7 mouse cellular contexts compared by ENCODE assay signal in the genomic region with DNA sequence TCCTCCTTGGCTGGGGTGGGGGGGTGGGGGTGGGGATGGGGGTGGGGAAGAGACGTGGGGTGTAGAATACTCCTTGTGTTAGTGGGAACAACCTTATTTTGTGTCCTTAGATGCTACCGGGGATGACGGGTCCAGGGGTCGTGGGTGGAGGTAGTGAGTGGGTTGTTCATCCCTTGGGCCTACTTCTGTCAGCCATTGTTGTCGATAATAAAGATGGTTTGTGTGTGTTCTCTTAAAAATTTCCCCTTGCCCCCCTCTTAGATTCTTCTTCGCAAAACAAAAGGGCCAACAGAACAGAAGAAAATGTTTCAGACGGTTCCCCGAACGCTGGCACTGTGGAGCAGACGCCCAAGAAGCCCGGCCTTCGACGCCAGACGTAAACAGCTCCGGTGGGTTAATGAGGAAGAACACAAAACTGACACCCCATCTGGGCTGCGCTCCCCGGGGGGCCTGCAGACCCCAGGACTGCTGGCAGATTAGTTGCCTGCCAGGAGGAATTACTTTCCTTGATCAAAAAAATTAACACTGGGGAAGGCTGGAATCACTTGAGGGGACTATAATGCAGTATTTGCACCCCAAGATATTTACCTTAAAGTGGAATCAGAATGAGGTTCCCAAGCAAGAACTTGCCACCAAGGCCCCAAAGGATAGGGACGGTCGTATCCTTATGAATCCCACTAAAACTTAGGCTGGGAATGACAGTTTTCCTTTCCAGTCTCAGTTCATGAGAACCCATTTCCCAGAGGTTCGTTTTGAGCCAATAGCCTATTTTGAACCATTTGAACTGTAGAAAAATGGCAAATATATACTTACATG. TPM values are rescaled to one million over a fixed set of nuclear protein-coding genes. Genes with fewer than 3 reads are reported as not detected.
A peak's percentile ranks its signal among the peaks of the same experiment; 100 is the strongest.
DNase-seq lines count a peak whose midpoint lies in the region; ATAC-seq and TF ChIP-seq lines count a peak whose summit lies in the region.

No protein-coding gene starts in this region.

- H3K4me2 ChIP-seq in lung, embryonic 15.5 days: peak overlapping the region; percentile 90
- peak overlapping the region; percentile 83 for H3K4me2 ChIP-seq in forebrain, embryonic 15.5 days (replicated peaks)
- peak overlapping the region; percentile 100 for H3K4me2 ChIP-seq in liver, embryonic 13.5 days

- 9% methylated on average over 20 of the region's 20 CpGs for WGBS in lung, embryonic 15.5 days
- WGBS in forebrain, embryonic 15.5 days: 3% methylated on average over 20 of the region's 20 CpGs
- 15% methylated on average over 20 of the region's 20 CpGs for WGBS in liver, embryonic 13.5 days (ENCODE audit: insufficient replicate concordance)

- peak overlapping the region; percentile 90 for H3K9ac ChIP-seq in lung, embryonic 15.5 days
- peak overlapping the region; percentile 86 for H3K9ac ChIP-seq in forebrain, embryonic 15.5 days (replicated peaks)
- peak overlapping the region; percentile 97 for H3K9ac ChIP-seq in liver, embryonic 13.5 days

- peak overlapping the region; percentile 82 for H3K4me3 ChIP-seq in lung, embryonic 15.5 days
- H3K4me3 ChIP-seq in forebrain, embryonic 15.5 days: peak overlapping the region; percentile 90
- H3K4me3 ChIP-seq in liver, embryonic 13.5 days (replicated peaks): peak overlapping the region; percentile 94

- H3K36me3 ChIP-seq in lung, embryonic 15.5 days: no peaks in the 10 kb centered on the region
- H3K36me3 ChIP-seq in forebrain, embryonic 15.5 days: no peaks in the 10 kb centered on the region
- H3K36me3 ChIP-seq in liver, embryonic 13.5 days: peaks cover 16% of the 10 kb centered on the region

- no peak for TF ChIP-seq POLR2A in brain, embryonic 14.5 days (IDR thresholded peaks at IDR 0.05; ENCODE audit: borderline replicate concordance, extremely low read depth, insufficient read depth, insufficient read length, poor library complexity, severe bottlenecking)

- ATAC-seq in lung, embryonic 15.5 days (ENCODE audit: borderline replicate concordance, extremely low read depth, low FRiP score, low TSS enrichment): no peak
- no peak for ATAC-seq in forebrain, embryonic 15.5 days (replicated peaks)
- ATAC-seq in liver, embryonic 13.5 days (ENCODE audit: low read depth): no peak

- DNase-seq in lung, postnatal 10 days: no peak
- peak; percentile 70 for DNase-seq in brain, embryonic 14.5 days (ENCODE audit: low read depth)
- no peak for DNase-seq in liver, embryonic 13.5 days
- DNase-seq in thymus, postnatal 4 days: peak; percentile 65
- DNase-seq in urinary bladder, postnatal 14 days (ENCODE audit: low spot score): no peak

- no peak for TF ChIP-seq CTCF in brain, embryonic 14.5 days (IDR thresholded peaks at IDR 0.05; ENCODE audit: borderline replicate concordance, extremely low read depth, insufficient read depth, insufficient read length)

- H3K27me3 ChIP-seq in lung, embryonic 15.5 days: no peaks in the 10 kb centered on the region
- H3K27me3 ChIP-seq in forebrain, embryonic 15.5 days: no peaks in the 10 kb centered on the region
- peaks cover 6% of the 10 kb centered on the region; the same call in 1 of the 2 replicates for H3K27me3 ChIP-seq in liver, embryonic 13.5 days

- H3K4me1 ChIP-seq in lung, embryonic 15.5 days: peaks cover 39% of the 10 kb centered on the region
- peaks cover 48% of the 10 kb centered on the region for H3K4me1 ChIP-seq in forebrain, embryonic 15.5 days
- H3K4me1 ChIP-seq in liver, embryonic 13.5 days (replicated peaks): peaks cover 63% of the 10 kb centered on the region

- H3K9me3 ChIP-seq in lung, embryonic 15.5 days: no peaks in the 10 kb centered on the region
- no peaks in the 10 kb centered on the region for H3K9me3 ChIP-seq in forebrain, embryonic 15.5 days
- no peaks in the 10 kb centered on the region for H3K9me3 ChIP-seq in liver, embryonic 13.5 days (replicated peaks)

- no peak overlapping the region for H3K27ac ChIP-seq in lung, embryonic 15.5 days
- H3K27ac ChIP-seq in forebrain, embryonic 15.5 days (replicated peaks): peak overlapping the region; percentile 100
- H3K27ac ChIP-seq in liver, embryonic 13.5 days: peak overlapping the region; percentile 98

RNA-seq across cellular contexts. Expression of gene Cdkn1b, which starts 1.7 kb away (rescaled TPM):
- polyA plus RNA-seq in lung, embryonic 15.5 days (2015; fragmentation: Nextera tagmentation; extraction: Ambion mirVana): 18.4 and 19.3 TPM in 2 replicates
- polyA plus RNA-seq in brain, embryonic 14.5 days (2012; rRNA removed): 45.8 and 55.9 TPM in 2 replicates
- 52.4 and 55.1 TPM in 2 replicates for polyA plus RNA-seq in forebrain, embryonic 15.5 days (2015; fragmentation: Nextera tagmentation; extraction: Ambion mirVana)
- 13.0 and 14.2 TPM in 2 replicates for polyA plus RNA-seq in liver, embryonic 13.5 days (2015; fragmentation: Nextera tagmentation; extraction: Ambion mirVana)

RNA-seq across cellular contexts. Expression of gene Gpr19, which starts 23.5 kb away (rescaled TPM):
- 9.6 and 10.7 TPM in 2 replicates for polyA plus RNA-seq in lung, embryonic 15.5 days (2015; fragmentation: Nextera tagmentation; extraction: Ambion mirVana)
- 39.2 and 54.7 TPM in 2 replicates for polyA plus RNA-seq in brain, embryonic 14.5 days (2012; rRNA removed)
- 47.7 and 48.1 TPM in 2 replicates for polyA plus RNA-seq in forebrain, embryonic 15.5 days (2015; fragmentation: Nextera tagmentation; extraction: Ambion mirVana)
- 5.3 and 6.0 TPM in 2 replicates for polyA plus RNA-seq in liver, embryonic 13.5 days (2015; fragmentation: Nextera tagmentation; extraction: Ambion mirVana)

RNA-seq across cellular contexts. Expression of gene Apold1, which starts 59.6 kb away (rescaled TPM):
- 1.5 and 1.7 TPM in 2 replicates for polyA plus RNA-seq in lung, embryonic 15.5 days (2015; fragmentation: Nextera tagmentation; extraction: Ambion mirVana)
- 2.2 and 2.8 TPM in 2 replicates for polyA plus RNA-seq in brain, embryonic 14.5 days (2012; rRNA removed)
- polyA plus RNA-seq in forebrain, embryonic 15.5 days (2015; fragmentation: Nextera tagmentation; extraction: Ambion mirVana): 3.5 and 3.8 TPM in 2 replicates
- 2.1 and 2.2 TPM in 2 replicates for polyA plus RNA-seq in liver, embryonic 13.5 days (2015; fragmentation: Nextera tagmentation; extraction: Ambion mirVana)

Comparison
In these comparisons a context has a peak if more than half of its experiments do, and no peak if none do; other contexts are left out.
1. DNase-seq: peak in brain, embryonic 14.5 days (single experiment) and thymus, postnatal 4 days (single experiment); none in lung, postnatal 10 days (single experiment), liver, embryonic 13.5 days (single experiment) and urinary bladder, postnatal 14 days (single experiment).
2. Peak in every context shown above with its lines, with median percentiles within 50 percentile points of each other: H3K4me2 ChIP-seq, H3K4me3 ChIP-seq and H3K9ac ChIP-seq.